Mouse (Mus musculus) midbrain, embryonic 14.5 days (tissue): ENCODE data around the gene Prpf39. TPM values are rescaled to one million over a fixed set of nuclear protein-coding genes. Genes with fewer than 3 reads are reported as not detected.
A peak's percentile ranks its signal among the peaks of the same experiment; 100 is the strongest.

ENCODE experiments used
- ATAC-seq: fragments of 200-750 bp; cut with Nextera tagmentation; 2 replicates; pipeline ENCODE4 v1.8.0; 2017; ENCODE audit warnings: moderate number of reproducible peaks, moderate library complexity; ENCODE audit not compliant: low FRiP score, low TSS enrichment
- DNase-seq: peaks from one replicate; pipeline ENCODE4 v3.0.0-alpha.2; 2015
- H3K27ac ChIP-seq: fragments of 300-500 bp; sonication (generic); replicated peaks from 2 replicates; pipeline ENCODE4 v1.5.1; 2014; ENCODE audit warnings: mild to moderate bottlenecking, low read depth, low read length, moderate library complexity
- H3K27me3 ChIP-seq: fragments of 300-500 bp; sonication (generic); 2 replicates; pipeline ENCODE4 v1.6.1; 2014; ENCODE audit warnings: low read length, control low read depth, mixed read lengths; ENCODE audit not compliant: control insufficient read depth, insufficient read depth
- H3K36me3 ChIP-seq: fragments of 300-500 bp; sonication (generic); 2 replicates; pipeline ENCODE4 v1.6.1; 2014; ENCODE audit warnings: low read length, control low read depth; ENCODE audit not compliant: control insufficient read depth, insufficient read depth
- H3K4me1 ChIP-seq: fragments of 300-500 bp; sonication (generic); 2 replicates; pipeline ENCODE4 v1.6.1; 2014; ENCODE audit warnings: mild to moderate bottlenecking, antibody characterized with exemption, low read length, control low read depth; ENCODE audit not compliant: control insufficient read depth, insufficient read depth
- H3K4me2 ChIP-seq: fragments of 300-500 bp; sonication (generic); 2 replicates; pipeline ENCODE4 v1.6.1; 2014; ENCODE audit warnings: mild to moderate bottlenecking, low read length, moderate library complexity
- H3K4me3 ChIP-seq: fragments of 300-500 bp; sonication (generic); replicated peaks from 2 replicates; pipeline ENCODE4 v1.5.1; 2014; ENCODE audit warnings: low read depth, low read length
- H3K9ac ChIP-seq: fragments of 300-500 bp; sonication (generic); replicated peaks from 2 replicates; pipeline ENCODE4 v1.6.1; 2014; ENCODE audit warnings: mild to moderate bottlenecking, low read length, moderate library complexity
- H3K9me3 ChIP-seq: fragments of 300-500 bp; sonication (generic); 2 replicates; pipeline ENCODE4 v1.6.1; 2016; ENCODE audit warnings: low read length, control low read depth, mixed read lengths; ENCODE audit not compliant: control insufficient read depth
- WGBS: fragments of 180-500 bp; shearing (Covaris S2); extraction: QIAGEN DNeasy Blood & Tissue Kit; methylation state at CpG from one replicate; pipeline ENCODE4 v1.1.7; 2014; 5-methylcytosine and 5-hydroxymethylcytosine counted together
- polyA plus RNA-seq: library from polyadenylated mRNA; unstranded; fragments of >200 nt; fragmentation: Nextera tagmentation; extraction: Ambion mirVana; gene quantifications from 2 replicates; pipeline ENCODE4 v1.2.1, GENCODE M21; 2014

Prpf39 gene
- 57.4 and 61.2 TPM in 2 replicates for polyA plus RNA-seq

DNA sequence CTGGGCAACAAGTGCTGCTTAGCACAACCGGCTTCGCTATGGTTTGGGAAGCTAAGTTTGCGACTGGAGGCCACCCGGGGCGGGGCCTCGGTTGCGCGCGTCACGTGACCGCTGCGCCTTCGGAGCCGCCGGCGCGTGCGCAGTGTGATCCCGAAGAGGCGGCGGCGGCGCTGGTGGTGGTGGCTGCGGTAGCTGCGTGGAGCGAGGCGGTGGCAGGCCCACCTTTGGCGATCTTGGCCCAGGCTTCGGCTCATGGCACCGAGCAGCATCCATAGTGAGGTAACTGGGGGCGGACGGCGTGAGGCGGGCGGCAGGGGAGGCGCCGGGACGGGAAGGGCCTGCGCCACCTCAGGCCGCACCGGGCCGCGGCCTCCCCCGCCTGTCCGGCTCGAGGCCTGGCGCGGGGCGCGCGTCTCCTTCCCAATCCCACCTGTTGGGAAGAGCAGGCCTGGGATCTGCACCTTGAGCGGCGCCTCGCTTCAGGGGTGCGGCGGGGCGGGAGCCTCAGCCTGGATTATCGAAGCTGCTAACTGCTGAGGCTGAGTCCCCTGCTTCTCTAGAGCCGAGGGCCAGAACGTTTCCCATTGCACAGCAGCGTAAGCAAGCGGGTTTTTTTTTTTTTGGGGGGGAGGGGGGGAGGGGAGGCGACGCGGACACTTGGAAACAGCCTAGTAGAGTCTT lies at the start of gene Prpf39:
Prpf39 (plus strand) TSS at position 144 of the 681 bp plus-strand sequence.
- Histone ChIP-seq H3K27ac (peak within 1 kb of the TSS; percentile 83), H3K27me3 (no peaks in the 10 kb centered on the region), H3K4me3 (peak within 1 kb of the TSS; percentile 97), H3K4me1 (peaks cover 19% of the 10 kb centered on the region), H3K4me2 (peak within 1 kb of the TSS; percentile 65), H3K9ac (peak within 1 kb of the TSS; percentile 82), H3K9me3 (no peaks in the 10 kb centered on the region), H3K36me3 (no peaks in the 10 kb centered on the region)
- ATAC-seq = peak; percentile 95
- DNase-seq = peak; percentile 97
- WGBS = under 1% methylated on average over 63 of the region's 65 CpGs

DNA sequence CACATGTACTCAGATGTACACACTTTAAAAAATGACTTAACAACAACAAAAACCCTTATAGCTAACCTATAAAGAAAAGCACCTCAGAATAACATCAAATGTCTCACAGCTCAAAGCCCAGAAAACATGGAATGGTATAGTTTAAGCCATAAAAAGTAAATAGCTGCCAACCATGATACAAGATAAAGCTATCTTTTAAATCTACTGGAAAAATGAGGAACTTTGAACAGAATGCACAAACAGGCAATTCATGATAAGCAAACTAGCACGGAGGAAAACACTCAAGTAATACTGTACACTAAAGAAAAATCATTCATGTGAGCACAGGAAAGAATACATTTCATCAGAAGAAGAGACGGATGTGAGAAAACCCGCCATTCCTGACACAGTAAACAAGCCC lies 28.4 kb upstream of the Prpf39 start:
- peaks cover 79% of the 10 kb centered on the region for H3K36me3 ChIP-seq
- DNase-seq (no peak), ATAC-seq (no peak)
- 96% methylated on average over 3 of the region's 3 CpGs for WGBS
- no peak overlapping the region for H3K27ac ChIP-seq
- no peaks in the 10 kb centered on the region for H3K4me1 ChIP-seq
- no peaks in the 10 kb centered on the region for H3K9me3 ChIP-seq
- no peaks in the 10 kb centered on the region for H3K27me3 ChIP-seq
- H3K4me2 ChIP-seq = no peak overlapping the region
- no peak overlapping the region for H3K9ac ChIP-seq
- H3K4me3 ChIP-seq = no peak overlapping the region

- H3K27ac ChIP-seq = no peak overlapping the region
- WGBS = 97% methylated on average over 6 of the region's 6 CpGs
- ATAC-seq = no peak
These were observed 13.3 kb upstream of the Prpf39 start for GRCm38 (mm10) chr12:65022842-65023241.

GRCm38 (mm10) chr12:65035839-65036189 lies 319 bp upstream of the Prpf39 start:
- H3K4me3 ChIP-seq = peak overlapping the region; percentile 97
- ATAC-seq (no peak), DNase-seq (no peak)
- H3K4me1 ChIP-seq = peaks cover 19% of the 10 kb centered on the region
- H3K9ac ChIP-seq = no peak overlapping the region
- H3K36me3 ChIP-seq = no peaks in the 10 kb centered on the region
- WGBS = 47% methylated on average over 8 of the region's 8 CpGs
- H3K27ac ChIP-seq = no peak overlapping the region
- H3K4me2 ChIP-seq = peak overlapping the region; percentile 65
- H3K27me3 ChIP-seq = no peaks in the 10 kb centered on the region
- no peaks in the 10 kb centered on the region for H3K9me3 ChIP-seq

More at GRCm38 (mm10) chr12:65022842-65023241, 13.3 kb upstream of the Prpf39 start:
- no peak overlapping the region for H3K4me3 ChIP-seq
- H3K4me2 ChIP-seq = no peak overlapping the region
- H3K4me1 ChIP-seq = no peaks in the 10 kb centered on the region
- H3K9ac ChIP-seq = no peak overlapping the region
- peaks cover 28% of the 10 kb centered on the region for H3K36me3 ChIP-seq
- H3K9me3 ChIP-seq = no peaks in the 10 kb centered on the region
- no peaks in the 10 kb centered on the region for H3K27me3 ChIP-seq
- no peak for DNase-seq

- H3K4me2 ChIP-seq = peak overlapping the region; percentile 65
- peak overlapping the region; percentile 97 for H3K4me3 ChIP-seq
- peaks cover 19% of the 10 kb centered on the region for H3K4me1 ChIP-seq
- H3K9me3 ChIP-seq = no peaks in the 10 kb centered on the region
- peak; percentile 50 for DNase-seq
- no peaks in the 10 kb centered on the region for H3K27me3 ChIP-seq
- WGBS = 18% methylated on average over 18 of the region's 18 CpGs
- no peak overlapping the region for H3K27ac ChIP-seq
- peak overlapping the region; percentile 82; the same call in 1 of the 2 replicates for H3K9ac ChIP-seq
- no peak for ATAC-seq
- H3K36me3 ChIP-seq = no peaks in the 10 kb centered on the region
These were observed 886 bp downstream of the Prpf39 start for GRCm38 (mm10) chr12:65036892-65037545.

- peak; percentile 5 for DNase-seq
- Histone ChIP-seq H3K4me2 (peak overlapping the region; percentile 65), H3K4me3 (peak overlapping the region; percentile 97), H3K27ac (no peak overlapping the region), H3K9me3 (no peaks in the 10 kb centered on the region), H3K27me3 (no peaks in the 10 kb centered on the region), H3K36me3 (peaks cover 5% of the 10 kb centered on the region; the same call in 1 of the 2 replicates), H3K4me1 (peaks cover 19% of the 10 kb centered on the region), H3K9ac (peak overlapping the region; percentile 7; the same call in 1 of the 2 replicates)
- WGBS = 57% methylated on average over 4 of the region's 4 CpGs
- no peak for ATAC-seq
These were observed 1.4 kb downstream of the Prpf39 start for GRCm38 (mm10) chr12:65037546-65037937.

GRCm38 (mm10) chr12:65048799-65049198 lies 12.7 kb downstream of the Prpf39 start:
- no peak overlapping the region for H3K9ac ChIP-seq
- no peak overlapping the region for H3K4me3 ChIP-seq
- H3K36me3 ChIP-seq = peaks cover 39% of the 10 kb centered on the region
- no peak overlapping the region for H3K27ac ChIP-seq
- ATAC-seq (no peak), DNase-seq (no peak)
- H3K9me3 ChIP-seq = no peaks in the 10 kb centered on the region
- H3K4me1 ChIP-seq = no peaks in the 10 kb centered on the region
- no peak overlapping the region for H3K4me2 ChIP-seq
- H3K27me3 ChIP-seq = no peaks in the 10 kb centered on the region

DNA sequence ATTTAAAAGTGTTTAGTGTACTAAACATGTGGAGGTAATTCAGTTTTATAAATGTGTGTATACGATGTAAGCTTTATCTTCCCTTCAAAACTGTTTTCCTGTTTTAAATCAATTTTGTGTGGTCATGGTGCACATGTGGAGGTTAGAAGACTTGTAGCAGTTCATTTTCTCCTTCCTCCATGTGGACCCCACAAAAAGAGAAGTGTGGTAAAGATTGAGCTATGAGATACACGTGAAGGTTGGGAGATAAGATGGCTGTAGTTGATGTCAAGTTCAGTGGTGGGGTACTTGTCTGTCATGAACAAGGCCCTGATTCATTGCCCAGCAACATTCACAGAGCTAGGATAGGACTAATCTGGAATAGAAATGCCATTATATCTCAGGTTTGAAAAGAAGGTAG lies 22.1 kb downstream of the Prpf39 start:
- H3K9me3 ChIP-seq = no peaks in the 10 kb centered on the region
- H3K9ac ChIP-seq = no peak overlapping the region
- peaks cover 75% of the 10 kb centered on the region for H3K36me3 ChIP-seq
- DNase-seq (no peak), ATAC-seq (no peak)
- H3K4me1 ChIP-seq = no peaks in the 10 kb centered on the region
- WGBS = 86% methylated on average over 2 of the region's 2 CpGs
- no peak overlapping the region for H3K4me3 ChIP-seq
- H3K4me2 ChIP-seq = no peak overlapping the region
- H3K27me3 ChIP-seq = no peaks in the 10 kb centered on the region
- no peak overlapping the region for H3K27ac ChIP-seq

GRCm38 (mm10) chr12:65061082-65061481 lies 24.9 kb downstream of the Prpf39 start:
- no peak for ATAC-seq
- no peaks in the 10 kb centered on the region for H3K4me1 ChIP-seq
- DNase-seq = no peak
- no peak overlapping the region for H3K27ac ChIP-seq
- no peaks in the 10 kb centered on the region for H3K27me3 ChIP-seq
- no peaks in the 10 kb centered on the region for H3K9me3 ChIP-seq
- H3K4me2 ChIP-seq = no peak overlapping the region
- peaks cover 78% of the 10 kb centered on the region for H3K36me3 ChIP-seq
- H3K4me3 ChIP-seq = no peak overlapping the region
- no peak overlapping the region for H3K9ac ChIP-seq
